Mouse (Mus musculus) embryonic fibroblast, embryonic 13.5 days (primary cell): ENCODE results near the gene Rhno1. TPM values are rescaled to one million over a fixed set of nuclear protein-coding genes. Genes with fewer than 3 reads are reported as not detected.
"Not testable (repeated sequence)": the region's sequence is repeated elsewhere in the genome, so short reads cannot be mapped to it uniquely, and the experiment has no call there.

Source experiments
- H3K27ac ChIP-seq: 2 replicates; pipeline ENCODE4 v1.5.1; 2012; ENCODE audit warnings: low read length, control low read depth, inconsistent platforms; ENCODE audit not compliant: insufficient read depth
- H3K4me1 ChIP-seq: 2 replicates; pipeline ENCODE4 v1.6.1; 2011; ENCODE audit warnings: low read length; ENCODE audit not compliant: control insufficient read depth, insufficient read depth
- H3K4me3 ChIP-seq: 2 replicates; pipeline ENCODE4 v1.5.1; 2011; ENCODE audit warnings: mild to moderate bottlenecking, control low read depth, low read length; ENCODE audit not compliant: insufficient read depth
- CTCF ChIP-seq: IDR thresholded peaks from 2 replicates; pipeline ENCODE4 v1.5.1; 2011; ENCODE audit warnings: mild to moderate bottlenecking, control low read depth, low read length, moderate library complexity, borderline replicate concordance; ENCODE audit not compliant: insufficient read depth
- POLR2A ChIP-seq: IDR thresholded peaks from 2 replicates; pipeline ENCODE4 v1.6.1; 2011; ENCODE audit warnings: low read depth, mild to moderate bottlenecking, control low read depth, low read length, moderate library complexity
- polyA plus RNA-seq: library from polyadenylated mRNA; stranded (reverse); fragments of >200 nt; gene quantifications from 2 replicates; pipeline ENCODE4 v1.2.4, GENCODE M21; 2011; ENCODE audit warnings: low read depth; ENCODE audit not compliant: missing spikeins, insufficient read length

The Rhno1 gene
- polyA plus RNA-seq, 1 experiment = 39.6 TPM

- TF ChIP-seq CTCF (no peak), POLR2A (no peak)
- H3K4me3 ChIP-seq = no peak overlapping the region
- no peak overlapping the region for H3K27ac ChIP-seq
- H3K4me1 ChIP-seq = no peaks in the 10 kb centered on the region
These were observed 26.5 kb upstream of the Rhno1 start for GRCm38 (mm10) chr6:128389185-128389584.

GRCm38 (mm10) chr6:128385026-128385425, 22.3 kb upstream of the Rhno1 start:
- no peak for TF ChIP-seq POLR2A
- no peak for TF ChIP-seq CTCF
- no peak overlapping the region for H3K4me3 ChIP-seq
- no peak overlapping the region for H3K27ac ChIP-seq
- H3K4me1 ChIP-seq = no peaks in the 10 kb centered on the region

GRCm38 (mm10) chr6:128383752-128384151, 21.0 kb upstream of the Rhno1 start:
- no peak overlapping the region for H3K27ac ChIP-seq
- no peak for TF ChIP-seq CTCF
- no peak for TF ChIP-seq POLR2A
- no peaks in the 10 kb centered on the region for H3K4me1 ChIP-seq
- no peak overlapping the region for H3K4me3 ChIP-seq

GRCm38 (mm10) chr6:128381254-128381653, 18.5 kb upstream of the Rhno1 start:
- Histone ChIP-seq H3K27ac (no peak overlapping the region), H3K4me3 (no peak overlapping the region), H3K4me1 (no peaks in the 10 kb centered on the region)
- no peak for TF ChIP-seq CTCF
- no peak for TF ChIP-seq POLR2A

- not testable (repeated sequence) for H3K27ac ChIP-seq, H3K4me1 ChIP-seq, H3K4me3 ChIP-seq
These were observed 18.0 kb upstream of the Rhno1 start for GRCm38 (mm10) chr6:128380594-128381167.

- H3K4me3 ChIP-seq = no peak overlapping the region
- TF ChIP-seq CTCF (no peak), POLR2A (no peak)
- H3K27ac ChIP-seq = no peak overlapping the region
- H3K4me1 ChIP-seq = no peaks in the 10 kb centered on the region
These were observed 16.9 kb upstream of the Rhno1 start for GRCm38 (mm10) chr6:128379636-128380035.

GRCm38 (mm10) chr6:128376371-128377085, 13.8 kb upstream of the Rhno1 start:
- H3K4me1 ChIP-seq = no peaks in the 10 kb centered on the region
- no peak overlapping the region for H3K27ac ChIP-seq
- TF ChIP-seq POLR2A (no peak), CTCF (no peak)
- H3K4me3 ChIP-seq = no peak overlapping the region

- TF ChIP-seq CTCF (no peak), POLR2A (no peak)
- no peak within 1 kb of the TSS for H3K27ac ChIP-seq
- no peaks in the 10 kb centered on the region for H3K4me1 ChIP-seq
- no peak within 1 kb of the TSS for H3K4me3 ChIP-seq
These were observed 12.5 kb upstream of the Rhno1 start, which contains the start of the genes Tex52 and Gm44596 for GRCm38 (mm10) chr6:128375192-128375591. Gene Tex52 (plus strand): TSS chr6:128375456. Gene Gm44596 (plus strand): TSS chr6:128375503.

- Histone ChIP-seq H3K4me1 (0 out of 2 replicates have a peak, but pooled peaks cover 3% of the 10 kb centered on the region), H3K27ac (no peak overlapping the region), H3K4me3 (no peak overlapping the region)
- TF ChIP-seq POLR2A (no peak), CTCF (no peak)
These were observed 7.3 kb upstream of the Rhno1 start for GRCm38 (mm10) chr6:128370040-128370439.

GRCm38 (mm10) chr6:128366466-128366865, 3.8 kb upstream of the Rhno1 start:
- Histone ChIP-seq H3K27ac (no peak overlapping the region), H3K4me1 (peaks cover 7% of the 10 kb centered on the region; the same call in 1 of the 2 replicates), H3K4me3 (no peak overlapping the region)
- no peak for TF ChIP-seq POLR2A

- H3K27ac ChIP-seq = peak overlapping the region; percentile 70
- H3K4me1 ChIP-seq = peaks cover 12% of the 10 kb centered on the region; the same call in 1 of the 2 replicates
- TF ChIP-seq CTCF (no peak), POLR2A (0 out of 2 replicates have a peak, but pooled peaks have one; percentile 33)
- H3K4me3 ChIP-seq = no peak overlapping the region
These were observed 2.0 kb upstream of the Rhno1 start for GRCm38 (mm10) chr6:128364721-128365120.
